Mouse (Mus musculus) layer of hippocampus, adult 18-20 months (tissue): ENCODE measurements around the gene Hcfc2. TPM values are rescaled to one million over a fixed set of nuclear protein-coding genes. Genes with fewer than 3 reads are reported as not detected.

Experiments used
- DNase-seq, 2 experiments: peaks; one replicate each; pipeline ENCODE4 v3.0.0; 2022; ENCODE audit warnings: low spot score in 2 of 2
- total RNA-seq, 2 experiments: library from RNA; stranded (reverse); gene quantifications; 2 replicates each; pipeline ENCODE4 v1.2.3; 2021

Hcfc2 gene
- total RNA-seq, 2 experiments from 2014 or later = 51.9 TPM

DNA sequence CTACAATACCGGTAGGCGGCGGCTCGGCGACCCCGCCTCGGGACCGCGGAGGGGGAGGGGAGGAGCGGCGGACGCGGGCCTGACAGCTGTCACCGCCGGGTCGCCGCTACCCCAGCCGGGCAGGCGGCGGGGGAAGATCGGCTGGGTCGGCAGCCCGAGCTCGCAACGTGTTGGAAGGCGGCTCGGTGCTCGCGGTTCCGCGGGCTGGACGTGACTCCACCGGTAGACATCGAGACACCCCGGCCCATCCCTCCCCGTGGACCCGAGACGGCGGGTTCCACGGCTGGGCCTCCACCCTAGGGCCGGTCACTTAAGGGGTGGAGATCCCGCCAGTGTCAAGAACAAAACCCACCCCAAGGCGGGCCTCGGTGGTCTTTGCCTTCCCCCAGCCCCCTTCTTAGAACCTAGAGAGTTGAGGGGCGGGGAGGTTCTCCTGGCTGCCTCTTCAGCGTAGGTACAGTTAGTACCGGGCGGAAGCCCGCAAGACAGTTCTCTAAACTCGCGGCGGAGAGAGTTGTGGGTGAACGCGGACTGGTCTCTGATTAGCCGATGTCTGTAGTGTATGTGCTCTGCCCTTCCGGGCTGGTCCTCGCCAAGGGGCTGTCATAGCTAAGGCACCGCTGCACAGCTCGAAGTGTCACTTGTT is 3.5 kb downstream of the Hcfc2 start:
- DNase-seq = peak in 1 of 2 experiments; percentile 25

- no peak for DNase-seq
These were observed 45.4 kb downstream of the Hcfc2 start for GRCm38 (mm10) chr10:82741354-82741753.

DNA sequence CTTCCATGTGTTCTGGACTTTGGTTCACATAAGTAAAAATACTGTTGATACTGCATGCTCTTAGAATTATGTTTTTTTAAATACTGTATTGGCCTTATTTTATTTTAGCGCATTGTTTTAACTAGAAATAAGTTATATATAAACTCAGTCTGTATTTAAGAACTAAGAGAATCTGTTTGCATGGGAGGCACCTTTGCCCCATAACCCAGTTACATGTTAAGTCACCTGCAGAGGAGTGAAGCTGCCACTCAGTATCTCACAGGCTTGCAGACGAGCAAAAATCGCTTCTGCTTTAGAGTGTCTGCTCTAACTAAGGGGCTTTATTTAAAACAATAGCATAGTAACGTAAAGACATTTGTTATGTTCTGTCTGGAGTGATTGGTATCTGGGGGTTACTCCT is 45.9 kb downstream of the Hcfc2 start:
- no peak for DNase-seq

- no peak for DNase-seq
These were observed 46.6 kb downstream of the Hcfc2 start for GRCm38 (mm10) chr10:82742578-82742977.

DNA sequence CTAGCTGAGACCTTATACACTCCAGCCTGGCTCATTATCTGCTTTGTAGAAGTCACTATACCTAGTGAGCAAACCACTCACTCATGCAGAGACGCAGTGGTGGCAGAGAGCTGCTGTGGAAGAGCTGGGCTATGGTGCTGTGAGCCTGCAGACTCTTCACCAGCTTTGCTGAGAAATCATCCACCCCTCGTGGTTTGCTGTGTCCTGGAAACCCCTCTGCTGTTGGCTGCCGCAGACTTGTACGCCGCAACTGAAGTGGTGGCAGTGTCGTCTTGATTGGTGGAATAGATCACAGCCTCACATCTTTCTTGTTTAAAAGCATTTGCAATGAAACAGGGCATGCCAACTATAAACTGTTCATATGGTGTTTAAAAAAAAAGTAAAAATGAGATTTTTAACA is 48.3 kb downstream of the Hcfc2 start:
- DNase-seq = no peak

DNA sequence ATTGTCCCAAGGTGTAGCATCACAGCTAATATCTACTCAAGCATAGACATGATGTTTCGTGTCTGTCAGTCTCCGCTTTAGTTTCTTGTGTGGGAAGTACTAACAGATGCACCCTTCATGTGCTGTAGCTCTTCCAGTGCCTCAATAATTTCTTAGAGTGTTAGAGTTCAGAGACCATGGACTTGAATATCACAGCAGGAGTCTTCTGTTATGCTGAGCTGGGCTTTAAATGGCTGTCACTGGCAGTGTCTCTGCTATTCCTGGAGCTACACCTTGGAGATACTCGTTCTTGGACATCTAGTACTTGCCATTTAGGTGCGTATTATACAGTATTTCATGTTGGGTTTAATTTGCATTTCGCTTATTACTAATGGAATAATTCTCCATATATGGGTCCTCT is 49.3 kb downstream of the Hcfc2 start:
- no peak for DNase-seq

- DNase-seq = no peak
These were observed 51.3 kb downstream of the Hcfc2 start for GRCm38 (mm10) chr10:82746988-82747850.

DNA sequence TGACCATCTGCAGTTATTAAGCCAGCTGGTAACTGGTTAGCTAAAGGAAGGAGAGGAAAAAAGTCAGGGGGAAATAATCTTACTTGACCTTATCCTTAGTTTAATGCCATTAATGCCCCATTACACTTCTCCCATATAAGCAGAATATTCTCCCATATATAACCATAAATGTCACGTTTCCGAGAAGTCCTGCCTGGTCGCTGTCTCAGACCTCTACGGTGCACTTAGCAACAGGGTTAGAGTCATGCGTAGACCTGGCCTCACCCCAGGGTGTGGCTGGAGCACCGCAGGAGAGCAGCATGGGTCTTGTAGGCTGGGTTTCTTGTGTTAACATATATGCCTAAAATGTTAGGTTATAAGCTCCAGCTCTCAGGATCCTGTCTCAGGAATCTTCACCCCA is 54.8 kb downstream of the Hcfc2 start:
- no peak for DNase-seq

GRCm38 (mm10) chr10:82752921-82753320 is 57.0 kb downstream of the Hcfc2 start:
- DNase-seq = no peak

- DNase-seq = no peak
These were observed 58.7 kb downstream of the Hcfc2 start for GRCm38 (mm10) chr10:82754642-82755041.

- no peak for DNase-seq
These were observed 59.4 kb downstream of the Hcfc2 start for GRCm38 (mm10) chr10:82755213-82755890.

DNA sequence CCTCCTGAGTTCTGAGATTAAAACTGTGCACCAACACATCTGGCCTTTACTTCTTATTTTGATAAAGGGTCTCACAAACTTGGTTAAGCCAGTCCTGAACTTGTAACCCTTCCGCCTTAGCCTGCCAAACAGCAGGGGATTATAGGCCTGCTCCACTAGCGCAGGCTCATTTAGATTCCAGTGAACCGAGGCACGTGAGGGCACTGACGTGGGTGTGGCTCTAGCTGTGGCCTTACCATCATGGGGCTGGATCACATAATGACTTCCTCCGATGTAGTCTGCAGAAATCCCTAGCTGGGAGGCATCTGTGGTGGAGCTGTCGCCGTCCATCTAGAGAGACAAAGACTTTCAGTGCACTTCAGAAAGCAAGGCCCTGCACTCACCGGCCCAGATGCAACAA is 60.5 kb downstream of the Hcfc2 start:
- no peak for DNase-seq

- no peak for DNase-seq
These were observed 61.4 kb downstream of the Hcfc2 start for GRCm38 (mm10) chr10:82757341-82757740.

DNA sequence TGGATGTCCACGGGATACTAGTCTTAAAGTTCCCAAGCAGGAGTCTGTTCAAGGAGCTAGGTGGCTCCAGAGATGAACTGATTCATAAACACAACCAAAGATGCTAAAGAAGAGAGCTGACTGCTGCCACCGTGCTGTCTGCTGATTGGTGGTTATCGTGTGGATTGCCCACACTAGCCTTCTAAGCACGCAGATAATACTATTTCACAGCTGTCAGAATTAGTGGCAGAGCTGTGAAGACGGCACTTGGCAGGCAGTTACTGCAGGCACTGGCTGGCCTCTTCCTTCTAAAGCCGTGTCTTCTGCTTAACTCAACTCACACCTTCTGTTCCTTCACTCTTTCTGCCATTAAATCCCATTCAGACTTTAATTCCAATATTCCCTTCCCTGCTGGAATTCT is 62.4 kb downstream of the Hcfc2 start:
- peak in 1 of 2 experiments; percentile 39 for DNase-seq

DNA sequence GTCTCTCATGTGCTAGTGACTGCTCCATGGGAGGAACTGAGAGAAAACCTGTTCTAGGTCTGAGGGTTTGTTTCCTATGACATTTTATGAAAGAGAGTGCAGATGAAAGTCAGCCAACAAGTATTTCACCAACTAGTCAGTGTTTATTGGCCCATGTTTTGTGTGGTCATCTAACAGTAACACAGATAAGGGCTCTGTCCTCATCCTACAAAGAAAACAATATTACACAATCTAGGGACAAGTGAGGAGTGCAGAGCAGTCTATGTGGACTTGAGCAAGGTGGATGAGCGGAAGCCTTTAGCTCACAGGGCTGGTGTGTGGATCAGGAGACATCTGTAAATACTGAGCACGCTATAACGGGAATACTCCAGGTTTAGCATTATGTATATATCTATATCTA is 62.9 kb downstream of the Hcfc2 start:
- DNase-seq = no peak

- DNase-seq = no peak
These were observed 63.7 kb downstream of the Hcfc2 start for GRCm38 (mm10) chr10:82759706-82760105.

GRCm38 (mm10) chr10:82761037-82761811 is 65.3 kb downstream of the Hcfc2 start:
- DNase-seq = peak; percentile 67 to 82

DNA sequence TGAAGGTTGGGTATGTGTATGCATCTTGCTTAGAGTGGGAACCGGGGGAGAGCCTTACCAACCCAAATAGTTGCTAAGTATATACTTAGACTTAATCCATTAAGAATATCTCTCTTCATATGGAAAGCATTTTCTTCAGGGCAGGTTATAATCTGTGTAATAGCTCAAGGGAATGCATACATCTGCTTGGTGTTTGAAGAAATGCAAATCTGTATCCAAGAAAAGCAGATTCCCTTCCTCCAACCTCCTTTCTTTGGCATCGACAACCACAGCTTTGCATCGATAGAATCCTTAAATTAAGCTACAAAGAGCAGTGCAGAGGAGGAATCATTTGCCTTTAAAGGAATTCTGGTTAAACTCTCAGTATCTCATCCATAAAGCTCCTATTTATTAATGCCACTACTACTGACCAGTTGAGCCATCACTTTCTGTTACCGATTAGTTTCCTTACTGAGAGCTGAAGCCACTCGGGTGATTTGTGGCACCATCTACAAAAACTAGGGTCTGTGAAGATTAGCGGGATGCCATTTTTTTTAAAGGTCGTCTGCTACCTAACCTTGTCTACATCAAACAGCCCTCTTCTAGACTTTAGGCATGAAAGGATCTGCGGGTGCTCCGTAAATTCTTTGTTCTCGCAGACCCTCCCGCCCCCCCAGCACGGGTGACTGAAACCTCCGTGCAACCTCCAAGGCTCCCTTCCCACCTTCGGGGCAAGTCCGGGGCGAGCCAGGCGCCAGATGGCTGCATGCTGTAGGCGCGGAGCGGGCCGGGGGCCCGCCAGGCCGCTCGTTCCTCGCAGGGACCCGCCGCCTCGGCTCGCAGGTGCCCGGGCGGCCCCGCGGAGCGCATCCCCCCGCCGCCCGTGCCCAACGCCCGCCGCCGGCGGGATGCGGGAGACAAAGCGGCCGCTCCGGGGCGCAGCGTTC is 67.1 kb downstream of the Hcfc2 start:
- no peak for DNase-seq

- DNase-seq = peak; percentile 96 to 99
These were observed 68.1 kb downstream of the Hcfc2 start, which contains the start of gene Nfyb for GRCm38 (mm10) chr10:82763840-82764631. Gene Nfyb (minus strand): TSS chr10:82764144.
